Mouse (Mus musculus): Measurements from ENCODE around the gene Wdr73. TPM values are rescaled to one million over a fixed set of nuclear protein-coding genes. Genes with fewer than 3 reads are reported as not detected.

Wdr73 gene
- polyA plus RNA-seq, 1 experiment from 2014 or later, result 32.2 TPM

Other genes starting within 250 kb of the Wdr73 start
- 18.6 and 20.8 TPM in 2 replicates for gene Crtc3, start 212.4 kb downstream of the Wdr73 start, polyA plus RNA-seq (2015; fragmentation: Nextera tagmentation; extraction: Ambion mirVana)
- 136 and 141 TPM in 2 replicates for gene Iqgap1, start 75.3 kb downstream of the Wdr73 start, polyA plus RNA-seq (2015; fragmentation: Nextera tagmentation; extraction: Ambion mirVana)
- gene Zscan2, start 40.3 kb downstream of the Wdr73 start, polyA plus RNA-seq (2015; fragmentation: Nextera tagmentation; extraction: Ambion mirVana), result 1.9 and 2.3 TPM in 2 replicates
- gene Nmb, start 3.8 kb upstream of the Wdr73 start, polyA plus RNA-seq (2015; fragmentation: Nextera tagmentation; extraction: Ambion mirVana), result 9.7 and 9.9 TPM in 2 replicates
- 195 and 215 TPM in 2 replicates for gene Sec11a, start 46.5 kb upstream of the Wdr73 start, polyA plus RNA-seq (2015; fragmentation: Nextera tagmentation; extraction: Ambion mirVana)
- gene Zfp592, start 92.4 kb upstream of the Wdr73 start, polyA plus RNA-seq (2015; fragmentation: Nextera tagmentation; extraction: Ambion mirVana), result 13.5 and 15.3 TPM in 2 replicates
- gene Alpk3, start 156.3 kb upstream of the Wdr73 start, polyA plus RNA-seq (2015; fragmentation: Nextera tagmentation; extraction: Ambion mirVana), result 0.97 TPM in 2 replicates
- gene Slc28a1, start 213.5 kb upstream of the Wdr73 start, polyA plus RNA-seq (2015; fragmentation: Nextera tagmentation; extraction: Ambion mirVana), result 0.06 TPM in 1 of 2 replicates, not detected in the other